In genomic region chr10:18562940-18563339, GRCm38 (mm10) we compare ENCODE assay signal across 9 mouse cellular contexts. TPM values are rescaled to one million over a fixed set of nuclear protein-coding genes. Genes with fewer than 3 reads are reported as not detected.
DNase-seq lines count a peak whose midpoint lies in the region; ATAC-seq lines count a peak whose summit lies in the region.
"Had no signal": no experiment of that assay in that cellular context is flagged by ENCODE, and none has a peak within 500 bp of the region (broad histone marks: within the 10 kb centered on the region; RNA-seq: fewer than 3 reads in every experiment).

No protein-coding gene starts in this region.

- H3K36me3 ChIP-seq in kidney, embryonic 14.5 days (ENCODE audit: control insufficient read depth, insufficient read depth, low read length): no peaks in the 10 kb centered on the region
- no peaks in the 10 kb centered on the region for H3K36me3 ChIP-seq in hindbrain, embryonic 16.5 days (ENCODE audit: control insufficient read depth, insufficient read depth, low read length)
- H3K36me3 ChIP-seq in limb, embryonic 10.5 days: no peaks in the 10 kb centered on the region
- H3K36me3 ChIP-seq: embryonic facial prominence, embryonic 12.5 days had no signal

- no peak for ATAC-seq in kidney, embryonic 14.5 days (ENCODE audit: low FRiP score, low TSS enrichment)
- peak; percentile 65; the same call in 1 of the 2 replicates for ATAC-seq in common myeloid progenitor, adult 5-6 weeks (replicated peaks; ENCODE audit: low read depth, poor library complexity, severe bottlenecking)
- peak; percentile 73; the same call in 1 of the 2 replicates for ATAC-seq in hindbrain, embryonic 16.5 days

- WGBS in kidney, embryonic 14.5 days: 8% methylated on average over 4 of the region's 4 CpGs
- 7% methylated on average over 4 of the region's 4 CpGs for WGBS in hindbrain, embryonic 16.5 days
- 7% methylated on average over 4 of the region's 4 CpGs for WGBS in limb, embryonic 10.5 days

- no peaks in the 10 kb centered on the region for H3K4me1 ChIP-seq in kidney, embryonic 14.5 days (ENCODE audit: control insufficient read depth, insufficient read depth, low read length)
- no peaks in the 10 kb centered on the region for H3K4me1 ChIP-seq in hindbrain, embryonic 16.5 days (ENCODE audit: control insufficient read depth, insufficient read depth, low read depth, low read length)
- no peaks in the 10 kb centered on the region for H3K4me1 ChIP-seq in limb, embryonic 10.5 days
- H3K4me1 ChIP-seq: embryonic facial prominence, embryonic 12.5 days had no signal

- no peak overlapping the region for H3K9ac ChIP-seq in kidney, embryonic 14.5 days (ENCODE audit: low read depth, low read length)
- H3K9ac ChIP-seq in hindbrain, embryonic 16.5 days (ENCODE audit: low read depth, low read length): no peak overlapping the region
- H3K9ac ChIP-seq: embryonic facial prominence, embryonic 12.5 days had no signal

- H3K4me3 ChIP-seq in kidney, embryonic 14.5 days (ENCODE audit: low read length): no peak overlapping the region
- no peak overlapping the region for H3K4me3 ChIP-seq in hindbrain, embryonic 16.5 days (ENCODE audit: low read length)
- H3K4me3 ChIP-seq in limb, embryonic 10.5 days: no peak overlapping the region
- H3K4me3 ChIP-seq: embryonic facial prominence, embryonic 12.5 days had no signal

- H3K27ac ChIP-seq in kidney, embryonic 14.5 days (ENCODE audit: low read depth, low read length): no peak overlapping the region
- H3K27ac ChIP-seq in hindbrain, embryonic 16.5 days (ENCODE audit: low read depth, low read length): no peak overlapping the region
- H3K27ac ChIP-seq in limb, embryonic 10.5 days: no peak overlapping the region
- H3K27ac ChIP-seq: embryonic facial prominence, embryonic 12.5 days had no signal

- no peaks in the 10 kb centered on the region for H3K9me3 ChIP-seq in kidney, embryonic 14.5 days (ENCODE audit: control insufficient read depth, low read length)
- no peaks in the 10 kb centered on the region for H3K9me3 ChIP-seq in hindbrain, embryonic 16.5 days (ENCODE audit: control insufficient read depth, low read length)
- no peaks in the 10 kb centered on the region for H3K9me3 ChIP-seq in limb, embryonic 10.5 days (replicated peaks)
- H3K9me3 ChIP-seq: embryonic facial prominence, embryonic 12.5 days had no signal

- peak; percentile 18 to 70 for DNase-seq in kidney, adult 8-10 months
- DNase-seq in ZHBTc4 (ENCODE audit: low read depth, low spot score): peak; percentile 56
- peak; percentile 43 for DNase-seq in limb, embryonic 10.5 days (ENCODE audit: low spot score)
- DNase-seq in retina, postnatal 1 day: peak; percentile 46
- no peak for DNase-seq in spleen, postnatal 36 days (ENCODE audit: low spot score in 2 of 2)

- no peak overlapping the region for H3K4me2 ChIP-seq in kidney, embryonic 14.5 days (replicated peaks; ENCODE audit: low read depth, low read length)
- no peak overlapping the region for H3K4me2 ChIP-seq in hindbrain, embryonic 16.5 days (ENCODE audit: low read length)
- H3K4me2 ChIP-seq: embryonic facial prominence, embryonic 12.5 days had no signal

- H3K27me3 ChIP-seq in kidney, embryonic 14.5 days (ENCODE audit: control insufficient read depth, insufficient read depth, low read length): no peaks in the 10 kb centered on the region
- no peaks in the 10 kb centered on the region for H3K27me3 ChIP-seq in hindbrain, embryonic 16.5 days (replicated peaks; ENCODE audit: control insufficient read depth, insufficient read depth, low read length)
- H3K27me3 ChIP-seq in limb, embryonic 10.5 days (ENCODE audit: low read depth, poor library complexity, severe bottlenecking): no peaks in the 10 kb centered on the region
- H3K27me3 ChIP-seq: embryonic facial prominence, embryonic 12.5 days had no signal

RNA-seq across cellular contexts. Expression of gene Hebp2, which starts 17.1 kb away (rescaled TPM):
- 12.3 and 16.9 TPM in 2 replicates for polyA plus RNA-seq in kidney, embryonic 14.5 days (2014; fragmentation: Nextera tagmentation; extraction: Ambion mirVana)
- total RNA-seq in common myeloid progenitor, adult 5-6 weeks (2017): 0.59 and 0.82 TPM in 2 replicates
- 13.7 and 20.2 TPM in 2 replicates for polyA plus RNA-seq in hindbrain, embryonic 16.5 days (2015; fragmentation: Nextera tagmentation; extraction: Ambion mirVana)
- polyA plus RNA-seq in limb, embryonic 10.5 days (2016; fragmentation: Nextera tagmentation; extraction: Ambion mirVana): 19.8 TPM in 2 replicates

Comparison
In these comparisons a context has a peak if more than half of its experiments do, and no peak if none do; other contexts are left out.
1. DNase-seq: peak in kidney, adult 8-10 months (2 of 2), ZHBTc4 (single experiment), limb, embryonic 10.5 days (single experiment) and retina, postnatal 1 day (single experiment); none in spleen, postnatal 36 days (0 of 2).